In genomic region chr15:8967573-8968228, GRCm38 (mm10) we compare ENCODE assay signal across 8 mouse cellular contexts. TPM values are rescaled to one million over a fixed set of nuclear protein-coding genes. Genes with fewer than 3 reads are reported as not detected.
DNase-seq lines count a peak whose midpoint lies in the region; ATAC-seq lines count a peak whose summit lies in the region.

TSS of gene Ranbp3l (plus strand) at chr15:8967949.

- no peaks in the 10 kb centered on the region for H3K27me3 ChIP-seq in forebrain, embryonic 10.5 days (ENCODE audit: poor library complexity, severe bottlenecking)
- no peaks in the 10 kb centered on the region for H3K27me3 ChIP-seq in forebrain, embryonic 11.5 days (ENCODE audit: control insufficient read depth, insufficient read depth, low read length)
- no peaks in the 10 kb centered on the region for H3K27me3 ChIP-seq in forebrain, embryonic 15.5 days
- H3K27me3 ChIP-seq in lung, embryonic 16.5 days (ENCODE audit: control insufficient read depth, insufficient read depth, low read depth, low read length): no peaks in the 10 kb centered on the region

- H3K27ac ChIP-seq in forebrain, embryonic 10.5 days: 0 out of 2 replicates have a peak within 1 kb of the TSS, but pooled peaks have one; percentile 1
- H3K27ac ChIP-seq in forebrain, embryonic 11.5 days (ENCODE audit: low read depth, low read length): no peak within 1 kb of the TSS
- no peak within 1 kb of the TSS for H3K27ac ChIP-seq in forebrain, embryonic 15.5 days (replicated peaks)
- peak within 1 kb of the TSS; percentile 36 for H3K27ac ChIP-seq in lung, embryonic 16.5 days (ENCODE audit: low read length)

- H3K9me3 ChIP-seq in forebrain, embryonic 10.5 days: no peaks in the 10 kb centered on the region
- no peaks in the 10 kb centered on the region for H3K9me3 ChIP-seq in forebrain, embryonic 11.5 days (ENCODE audit: control insufficient read depth, low read length)
- no peaks in the 10 kb centered on the region for H3K9me3 ChIP-seq in forebrain, embryonic 15.5 days
- no peaks in the 10 kb centered on the region for H3K9me3 ChIP-seq in lung, embryonic 16.5 days (ENCODE audit: control insufficient read depth, low read length)

- H3K36me3 ChIP-seq in forebrain, embryonic 10.5 days (replicated peaks): no peaks in the 10 kb centered on the region
- no peaks in the 10 kb centered on the region for H3K36me3 ChIP-seq in forebrain, embryonic 11.5 days (ENCODE audit: control insufficient read depth, insufficient read depth, low read length)
- H3K36me3 ChIP-seq in forebrain, embryonic 15.5 days: no peaks in the 10 kb centered on the region
- H3K36me3 ChIP-seq in lung, embryonic 16.5 days (ENCODE audit: control insufficient read depth, insufficient read depth, low read length): no peaks in the 10 kb centered on the region

- H3K4me2 ChIP-seq in forebrain, embryonic 11.5 days (ENCODE audit: low read depth, low read length, severe bottlenecking): no peak within 1 kb of the TSS
- H3K4me2 ChIP-seq in forebrain, embryonic 15.5 days (replicated peaks): peak within 1 kb of the TSS; percentile 33
- H3K4me2 ChIP-seq in lung, embryonic 16.5 days (ENCODE audit: low read depth, low read length): peak within 1 kb of the TSS; percentile 48

- ATAC-seq in forebrain, embryonic 11.5 days (replicated peaks; ENCODE audit: low FRiP score): no peak
- ATAC-seq in forebrain, embryonic 15.5 days (replicated peaks): peak; percentile 78
- ATAC-seq in lung, embryonic 16.5 days (ENCODE audit: low read depth): peak; percentile 87
- no peak for ATAC-seq in megakaryocyte-erythroid progenitor cell, adult 5-6 weeks (replicated peaks; ENCODE audit: low FRiP score, low TSS enrichment, poor library complexity, severe bottlenecking)

- 72% methylated on average over 18 of the region's 18 CpGs for WGBS in forebrain, embryonic 10.5 days
- 61% methylated on average over 18 of the region's 18 CpGs for WGBS in forebrain, embryonic 11.5 days
- WGBS in forebrain, embryonic 15.5 days: 50% methylated on average over 18 of the region's 18 CpGs
- 19% methylated on average over 18 of the region's 18 CpGs for WGBS in lung, embryonic 16.5 days

- peaks cover 7% of the 10 kb centered on the region for H3K4me1 ChIP-seq in forebrain, embryonic 10.5 days
- H3K4me1 ChIP-seq in forebrain, embryonic 11.5 days (replicated peaks; ENCODE audit: control insufficient read depth, insufficient read depth, low read length): no peaks in the 10 kb centered on the region
- peaks cover 8% of the 10 kb centered on the region; the same call in 1 of the 2 replicates for H3K4me1 ChIP-seq in forebrain, embryonic 15.5 days
- H3K4me1 ChIP-seq in lung, embryonic 16.5 days (replicated peaks; ENCODE audit: control insufficient read depth, insufficient read depth, low read length): peaks cover 5% of the 10 kb centered on the region; the same call in 1 of the 2 replicates

- DNase-seq in forebrain, embryonic 10.5 days (ENCODE audit: extremely low spot score, low spot score): no peak
- DNase-seq in forebrain, embryonic 11.5 days (ENCODE audit: low spot score): no peak
- DNase-seq in NIH3T3 (ENCODE audit: low read depth): peak; percentile 72
- DNase-seq in kidney, postnatal 14 days: peak; percentile 73
- no peak for DNase-seq in adrenal gland, postnatal 25 days

- no peak within 1 kb of the TSS for H3K4me3 ChIP-seq in forebrain, embryonic 10.5 days
- H3K4me3 ChIP-seq in forebrain, embryonic 11.5 days (ENCODE audit: low read depth, low read length): no peak within 1 kb of the TSS
- peak within 1 kb of the TSS; percentile 7 for H3K4me3 ChIP-seq in forebrain, embryonic 15.5 days
- peak within 1 kb of the TSS; percentile 29 for H3K4me3 ChIP-seq in lung, embryonic 16.5 days (ENCODE audit: low read length)

- H3K9ac ChIP-seq in forebrain, embryonic 11.5 days (ENCODE audit: low read length): no peak within 1 kb of the TSS
- H3K9ac ChIP-seq in forebrain, embryonic 15.5 days (replicated peaks): no peak within 1 kb of the TSS
- H3K9ac ChIP-seq in lung, embryonic 16.5 days (ENCODE audit: low read length): peak within 1 kb of the TSS; percentile 32

RNA-seq across cellular contexts. Expression of gene Ranbp3l, which starts in this region (rescaled TPM):
- polyA plus RNA-seq in forebrain, embryonic 10.5 days (2016; fragmentation: Nextera tagmentation; extraction: Ambion mirVana): 0.09 and 0.55 TPM in 2 replicates
- polyA plus RNA-seq in forebrain, embryonic 11.5 days (2014; fragmentation: Nextera tagmentation; extraction: Ambion mirVana): 0.76 and 1.9 TPM in 2 replicates
- 5.2 and 5.7 TPM in 2 replicates for polyA plus RNA-seq in forebrain, embryonic 15.5 days (2015; fragmentation: Nextera tagmentation; extraction: Ambion mirVana)
- polyA plus RNA-seq in lung, embryonic 16.5 days (2015; fragmentation: Nextera tagmentation; extraction: Ambion mirVana): 0.15 and 0.16 TPM in 2 replicates
- not detected in 2 replicates for total RNA-seq in megakaryocyte-erythroid progenitor cell, adult 5-6 weeks (2014; fragmentation: Nextera tagmentation)
- not detected in 2 replicates for total RNA-seq in megakaryocyte-erythroid progenitor cell, adult 5-6 weeks (2017)
- total RNA-seq in adrenal gland, postnatal 25 days (2021): not detected in 2 replicates

Comparison
In these comparisons a context has a peak if more than half of its experiments do, and no peak if none do; other contexts are left out.
1. Peak in ATAC-seq, H3K4me3 ChIP-seq, H3K27ac ChIP-seq, H3K9ac ChIP-seq and H3K4me2 ChIP-seq in lung, embryonic 16.5 days; RNA of the gene not detected or under 1 TPM.
2. DNase-seq: peak in NIH3T3 (single experiment) and kidney, postnatal 14 days (single experiment); none in forebrain, embryonic 10.5 days (single experiment), forebrain, embryonic 11.5 days (single experiment) and adrenal gland, postnatal 25 days (single experiment).